Mouse (Mus musculus) E14TG2a.4 (cell line): ENCODE results near the gene Hmga1.

ENCODE experiments used
- CTCF ChIP-seq: conservative IDR thresholded peaks from 2 replicates; pipeline ENCODE4 v1.5.1; 2014; ENCODE audit warnings: low read length
- NANOG ChIP-seq: IDR thresholded peaks from 2 replicates; pipeline ENCODE4 v1.6.1; 2014; ENCODE audit warnings: borderline replicate concordance, low read length, mixed read lengths

GRCm38 (mm10) chr17:27609576-27609975 lies 53.3 kb downstream of the Hmga1 start:
- no peak for TF ChIP-seq CTCF
- no peak for TF ChIP-seq NANOG
